Mouse (Mus musculus) forebrain, embryonic 14.5 days (tissue): ENCODE data around the gene Sap18. TPM values are rescaled to one million over a fixed set of nuclear protein-coding genes. Genes with fewer than 3 reads are reported as not detected.
"Not testable (repeated sequence)": the region's sequence is repeated elsewhere in the genome, so short reads cannot be mapped to it uniquely, and the experiment has no call there.

Experiments used
- ATAC-seq: fragments of 200-750 bp; cut with Nextera tagmentation; 2 replicates; pipeline ENCODE4 v1.8.0; 2017; ENCODE audit warnings: mild to moderate bottlenecking, moderate library complexity
- DNase-seq: peaks from one replicate; pipeline ENCODE4 v3.0.0-alpha.2; 2015; ENCODE audit warnings: low spot score
- H3K27ac ChIP-seq: fragments of 300-500 bp; sonication (generic); 2 replicates; pipeline ENCODE4 v1.5.1; 2014; ENCODE audit warnings: low read depth, mild to moderate bottlenecking, control low read depth, low read length, moderate library complexity
- H3K27me3 ChIP-seq: fragments of 300-500 bp; sonication (generic); replicated peaks from 2 replicates; pipeline ENCODE4 v1.6.1; 2014; ENCODE audit warnings: low read length, control low read depth, mixed read lengths; ENCODE audit not compliant: control insufficient read depth, insufficient read depth
- H3K36me3 ChIP-seq: fragments of 300-500 bp; sonication (generic); 2 replicates; pipeline ENCODE4 v1.6.1; 2014; ENCODE audit warnings: low read length, control low read depth; ENCODE audit not compliant: control insufficient read depth, insufficient read depth
- H3K4me1 ChIP-seq: fragments of 300-500 bp; sonication (generic); 2 replicates; pipeline ENCODE4 v1.6.1; 2014; ENCODE audit warnings: antibody characterized with exemption, low read length, control low read depth; ENCODE audit not compliant: control insufficient read depth, insufficient read depth
- H3K4me2 ChIP-seq: fragments of 300-500 bp; sonication (generic); 2 replicates; pipeline ENCODE4 v1.6.1; 2014; ENCODE audit warnings: mild to moderate bottlenecking, control low read depth, low read length
- H3K4me3 ChIP-seq: fragments of 300-500 bp; sonication (generic); 2 replicates; pipeline ENCODE4 v1.5.1; 2014; ENCODE audit warnings: low read depth, low read length, control low read depth
- H3K9ac ChIP-seq: fragments of 300-500 bp; sonication (generic); 2 replicates; pipeline ENCODE4 v1.6.1; 2014; ENCODE audit warnings: mild to moderate bottlenecking, low read length, control low read depth, moderate library complexity
- H3K9me3 ChIP-seq: fragments of 300-500 bp; sonication (generic); replicated peaks from 2 replicates; pipeline ENCODE4 v1.6.1; 2016; ENCODE audit warnings: low read length, control low read depth, mixed read lengths; ENCODE audit not compliant: control insufficient read depth
- WGBS: fragments of 180-500 bp; shearing (Covaris S2); extraction: QIAGEN DNeasy Blood & Tissue Kit; methylation state at CpG from one replicate; pipeline ENCODE4 v1.1.7; 2014; 5-methylcytosine and 5-hydroxymethylcytosine counted together
- microRNA-seq: library from miRNA; unstranded; fragments of <30 nt; microRNA quantifications from one replicate; pipeline ENCODE4, GENCODE M21; 2016
- polyA plus RNA-seq: library from polyadenylated mRNA; unstranded; fragments of >200 nt; fragmentation: Nextera tagmentation; extraction: Ambion mirVana; gene quantifications from 2 replicates; pipeline ENCODE4 v1.2.1, GENCODE M21; 2014

Sap18 gene
- polyA plus RNA-seq, 1 experiment from 2014 or later, result 31.7 TPM

DNA sequence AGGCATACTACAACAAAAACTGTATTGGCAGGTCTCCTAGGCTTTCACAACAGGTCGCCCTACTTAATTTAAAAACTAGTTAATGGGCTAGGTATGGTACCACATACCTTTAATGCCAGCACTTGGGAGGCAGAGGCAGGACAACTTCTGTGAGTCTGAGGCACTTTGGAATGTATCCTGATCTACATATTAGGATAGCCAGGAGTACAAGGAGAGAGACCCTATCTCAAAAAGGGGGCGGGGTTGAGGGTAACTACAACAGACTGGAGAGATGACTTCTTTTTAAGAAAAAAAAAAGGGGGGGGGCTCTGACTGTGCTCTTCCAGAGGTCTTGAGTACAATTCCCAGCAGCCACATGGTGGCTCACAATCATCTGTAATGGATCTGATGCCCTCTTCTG, 50.7 kb downstream of the Sap18 start:
- DNase-seq (no peak), ATAC-seq (no peak)
- Histone ChIP-seq H3K4me2 (no peak overlapping the region), H3K27me3 (no peaks in the 10 kb centered on the region), H3K9me3 (no peaks in the 10 kb centered on the region), H3K4me3 (no peak overlapping the region), H3K36me3 (peaks cover 43% of the 10 kb centered on the region), H3K4me1 (no peaks in the 10 kb centered on the region), H3K9ac (no peak overlapping the region), H3K27ac (no peak overlapping the region)
- 99% methylated on average over 2 of the region's 2 CpGs for WGBS

GRCm38 (mm10) chr14:57850330-57850729, 52.4 kb downstream of the Sap18 start:
- no peaks in the 10 kb centered on the region for H3K9me3 ChIP-seq
- DNase-seq (no peak), ATAC-seq (no peak)
- no peak overlapping the region for H3K27ac ChIP-seq
- no peaks in the 10 kb centered on the region for H3K27me3 ChIP-seq
- H3K9ac ChIP-seq, result no peak overlapping the region
- peaks cover 29% of the 10 kb centered on the region; the same call in 1 of the 2 replicates for H3K36me3 ChIP-seq
- 88% methylated on average over 3 of the region's 3 CpGs for WGBS
- H3K4me3 ChIP-seq, result no peak overlapping the region
- H3K4me2 ChIP-seq, result no peak overlapping the region
- no peaks in the 10 kb centered on the region for H3K4me1 ChIP-seq

DNA sequence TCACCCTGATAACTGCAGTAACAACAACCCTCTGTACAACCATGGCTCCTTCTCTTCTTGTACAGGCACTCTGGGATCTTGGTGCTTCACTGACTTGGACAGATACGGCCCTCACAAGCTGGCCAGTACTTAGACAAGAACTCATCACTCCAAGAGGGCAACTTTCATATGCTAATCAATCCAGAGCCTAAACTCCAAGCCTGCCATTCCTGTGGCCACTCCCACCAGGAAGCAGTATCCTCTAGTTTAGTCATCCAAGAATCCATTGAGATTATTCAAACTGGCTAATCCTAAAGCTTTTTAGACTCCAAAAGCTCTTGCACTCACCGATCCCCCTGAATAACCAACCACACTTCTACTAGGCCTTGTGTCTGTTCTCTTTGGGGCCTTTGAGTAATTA, 55.0 kb downstream of the Sap18 start:
- H3K4me2 ChIP-seq, result no peak overlapping the region
- no peak overlapping the region for H3K9ac ChIP-seq
- peaks cover 29% of the 10 kb centered on the region for H3K36me3 ChIP-seq
- WGBS, result 70% methylated on average over 2 of the region's 2 CpGs
- no peaks in the 10 kb centered on the region for H3K27me3 ChIP-seq
- DNase-seq (no peak), ATAC-seq (no peak)
- H3K27ac ChIP-seq, result no peak overlapping the region
- H3K9me3 ChIP-seq, result no peaks in the 10 kb centered on the region
- no peaks in the 10 kb centered on the region for H3K4me1 ChIP-seq
- no peak overlapping the region for H3K4me3 ChIP-seq

GRCm38 (mm10) chr14:57856037-57856436, 58.1 kb downstream of the Sap18 start:
- not testable (repeated sequence) for H3K27ac ChIP-seq, H3K4me3 ChIP-seq, H3K9me3 ChIP-seq, DNase-seq, H3K4me1 ChIP-seq, ATAC-seq, H3K4me2 ChIP-seq, H3K9ac ChIP-seq, H3K27me3 ChIP-seq
- peaks cover 29% of the 10 kb centered on the region for H3K36me3 ChIP-seq

Small RNAs within 50 kb of the gene (microRNA-seq; reads per million reads assigned to microRNA genes)
- gene Mir3077, result not detected

Other genes starting within 250 kb of the Sap18 start
- gene Eef1akmt1, start 226.6 kb upstream of the Sap18 start, polyA plus RNA-seq, result 116 and 132 TPM in 2 replicates
- 13.7 and 16.1 TPM in 2 replicates for gene Xpo4, start 132.8 kb upstream of the Sap18 start, polyA plus RNA-seq
- not detected in 2 replicates for gene Gm49361, start 52.1 kb upstream of the Sap18 start, polyA plus RNA-seq
- 5.0 and 6.2 TPM in 2 replicates for gene Lats2, start 39.8 kb upstream of the Sap18 start, polyA plus RNA-seq
- gene Ska3, start 28.0 kb downstream of the Sap18 start, polyA plus RNA-seq, result 11.5 and 11.9 TPM in 2 replicates
- 139 and 165 TPM in 2 replicates for gene Mrpl57, start 28.1 kb downstream of the Sap18 start, polyA plus RNA-seq
- gene Zdhhc20, start 92.1 kb downstream of the Sap18 start, polyA plus RNA-seq, result 29.7 and 37.1 TPM in 2 replicates
- 46.6 and 49.4 TPM in 2 replicates for gene Micu2, start 201.1 kb downstream of the Sap18 start, polyA plus RNA-seq